Mouse (Mus musculus) liver, postnatal 0 days (tissue): ENCODE measurements around the gene Commd7.

Source experiments
- CTCF ChIP-seq: sonication (generic); IDR thresholded peaks from 2 replicates; pipeline ENCODE4 v1.5.1; 2016; ENCODE audit warnings: antibody characterized with exemption, low read depth
- EP300 ChIP-seq: IDR thresholded peaks from 2 replicates; pipeline ENCODE4 v1.6.1; 2016; ENCODE audit warnings: antibody characterized with exemption, low read depth, mild to moderate bottlenecking

- no peak for TF ChIP-seq CTCF
- no peak for TF ChIP-seq EP300
These were observed 10.1 kb downstream of the Commd7 start for GRCm38 (mm10) chr2:153622449-153622848.
